Mouse (Mus musculus) brain, embryonic 18.5 days (tissue): ENCODE results near the gene Lmbrd1.
"Not testable (repeated sequence)": the region's sequence is repeated elsewhere in the genome, so short reads cannot be mapped to it uniquely, and the experiment has no call there.

Experiments
- DNase-seq: peaks from one replicate; pipeline ENCODE4 v3.0.0-alpha.2; 2012; ENCODE audit warnings: low read depth, low spot score

The Lmbrd1 gene

GRCm38 (mm10) chr1:24720209-24720608 is 41.8 kb downstream of the Lmbrd1 start:
- no peak for DNase-seq

GRCm38 (mm10) chr1:24729784-24730183 is 51.4 kb downstream of the Lmbrd1 start:
- no peak for DNase-seq

DNA sequence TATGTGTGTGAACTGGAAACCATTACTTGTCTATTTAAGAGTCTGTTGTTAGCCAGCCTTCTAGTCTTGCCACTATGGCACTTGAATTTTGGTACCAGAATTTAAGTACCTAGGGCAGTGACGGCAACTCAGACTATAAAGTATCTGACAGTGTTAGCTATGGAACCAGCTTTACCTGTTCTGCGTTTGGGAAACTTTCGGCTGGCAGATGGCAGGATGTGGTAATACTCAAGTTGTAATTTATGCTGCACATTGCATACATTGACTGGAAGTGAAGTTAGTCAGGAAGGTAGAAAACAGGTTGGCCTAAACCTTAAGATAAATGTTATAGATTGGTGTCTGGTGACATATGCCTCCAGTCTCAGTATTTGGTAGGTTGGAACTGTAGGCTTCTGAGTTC is 53.9 kb downstream of the Lmbrd1 start:
- DNase-seq = no peak

DNA sequence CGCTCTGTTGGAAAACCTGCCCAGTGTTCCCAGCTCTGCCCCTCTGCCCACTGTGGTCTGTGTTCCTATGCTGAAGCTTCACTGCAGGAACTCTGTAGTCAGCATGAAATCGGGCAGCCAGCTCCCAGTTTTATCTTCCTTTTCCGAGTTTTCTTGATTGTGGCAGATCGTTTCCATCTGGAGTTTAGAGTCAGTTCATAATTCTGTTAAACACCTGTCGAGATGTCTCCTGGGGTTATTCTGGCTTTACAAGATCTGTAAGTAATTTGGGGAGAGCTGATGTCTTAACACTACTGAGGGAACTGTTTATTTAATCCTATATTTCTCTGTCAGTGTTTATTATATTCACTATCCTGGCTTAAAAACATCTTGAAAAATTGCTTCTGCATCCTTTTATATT is 56.4 kb downstream of the Lmbrd1 start:
- no peak for DNase-seq

DNA sequence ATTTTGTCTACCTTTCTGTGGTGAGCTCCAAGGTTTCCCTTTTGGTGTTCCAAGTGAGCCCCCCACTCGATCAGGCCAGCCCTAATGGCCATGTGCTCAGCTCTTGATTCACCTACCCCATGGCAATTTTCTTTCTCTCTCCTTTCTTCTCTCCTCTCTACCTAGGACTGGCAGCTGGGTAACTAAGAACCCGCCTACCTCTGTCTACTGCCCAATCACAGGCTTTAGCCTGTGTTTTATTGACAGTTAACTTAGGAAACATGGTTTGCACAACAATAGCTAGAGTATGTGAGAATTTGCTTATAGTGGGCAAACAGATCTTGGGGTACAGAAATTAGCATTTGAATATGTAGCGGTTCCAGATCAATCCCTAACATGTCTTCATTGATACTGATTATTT is 62.5 kb downstream of the Lmbrd1 start:
- no peak for DNase-seq

- no peak for DNase-seq
Measured at GRCm38 (mm10) chr1:24741552-24741951, 63.1 kb downstream of the Lmbrd1 start.

DNA sequence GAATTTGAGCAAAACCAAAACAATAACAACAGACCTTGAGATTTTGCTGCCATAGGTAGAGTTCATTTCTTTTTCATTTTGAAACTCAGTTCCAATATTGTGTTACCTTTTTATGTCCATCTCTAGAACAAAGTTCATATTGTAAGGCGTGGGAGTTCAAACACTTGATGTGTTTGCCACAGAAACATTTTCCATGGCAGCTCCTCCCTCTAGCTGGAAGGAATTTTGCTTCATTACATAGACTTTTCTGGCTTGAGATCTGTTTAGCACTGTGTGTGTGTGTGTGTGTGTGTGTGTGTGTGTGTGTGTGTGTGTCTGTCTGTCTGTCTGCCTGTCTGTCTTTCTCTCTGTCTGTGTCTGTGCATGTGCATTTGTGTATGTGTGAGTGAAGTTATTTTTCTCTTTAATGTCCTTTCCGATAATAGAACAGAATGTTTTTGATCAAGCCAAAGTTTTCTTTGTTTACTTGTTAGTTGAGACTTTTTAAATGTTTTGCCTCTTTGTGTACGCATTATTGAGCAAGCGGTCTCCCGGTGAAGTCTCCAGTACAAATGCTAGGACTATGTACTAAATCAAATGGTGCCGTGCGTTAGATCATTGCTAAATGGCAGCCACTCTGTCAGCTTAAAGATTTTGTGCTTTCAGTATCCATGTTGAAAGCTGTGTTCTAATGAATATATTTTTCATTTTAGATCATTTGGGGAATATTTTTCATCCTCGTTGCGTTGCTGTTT is 64.9 kb downstream of the Lmbrd1 start:
- DNase-seq = no peak

- DNase-seq = no peak
Measured at GRCm38 (mm10) chr1:24752715-24753114, 74.3 kb downstream of the Lmbrd1 start.

DNA sequence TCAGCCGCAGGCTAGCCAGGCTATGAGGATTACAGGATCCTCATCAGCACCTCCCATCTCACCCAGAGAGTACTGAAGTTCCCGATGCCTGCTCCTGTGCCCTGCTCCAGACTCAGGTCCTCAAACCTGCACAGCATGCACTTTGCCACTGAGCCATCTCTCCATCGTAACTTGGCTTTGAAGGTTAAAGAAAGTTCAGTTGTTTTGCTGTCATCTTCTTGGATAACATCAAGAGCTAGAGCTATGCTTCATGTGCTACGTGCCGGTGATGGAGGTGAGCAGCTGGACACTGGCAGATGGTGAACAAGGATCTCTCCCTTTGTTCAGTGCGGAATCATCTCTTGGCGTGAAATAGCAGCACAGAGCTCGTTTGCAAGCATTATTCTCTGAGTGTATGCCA is 80.1 kb downstream of the Lmbrd1 start:
- no peak for DNase-seq

DNA sequence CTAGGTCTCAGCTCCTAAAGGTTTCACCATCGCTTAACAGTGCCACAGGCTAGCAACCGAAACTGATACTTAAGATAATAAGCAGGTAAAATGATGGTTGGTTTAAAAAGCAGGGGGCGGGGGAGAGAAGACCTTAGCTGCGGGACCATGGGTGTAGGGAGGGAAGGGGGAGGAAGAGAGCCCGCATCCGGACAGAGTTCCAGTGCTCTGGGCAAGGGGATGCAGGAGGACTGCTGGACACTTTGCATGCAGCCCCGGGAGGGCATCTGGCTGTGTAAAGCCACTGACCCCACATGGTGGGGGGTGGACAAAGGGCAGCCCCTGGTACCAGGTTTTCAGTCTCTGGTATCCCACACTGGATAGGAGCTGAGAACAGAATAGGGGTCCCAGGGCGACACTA is 88.0 kb downstream of the Lmbrd1 start:
- DNase-seq = no peak

- DNase-seq = not testable (repeated sequence)
Measured at GRCm38 (mm10) chr1:24767197-24767596, 88.8 kb downstream of the Lmbrd1 start.

- DNase-seq = no peak
Measured at GRCm38 (mm10) chr1:24773642-24774041, 95.2 kb downstream of the Lmbrd1 start.

DNA sequence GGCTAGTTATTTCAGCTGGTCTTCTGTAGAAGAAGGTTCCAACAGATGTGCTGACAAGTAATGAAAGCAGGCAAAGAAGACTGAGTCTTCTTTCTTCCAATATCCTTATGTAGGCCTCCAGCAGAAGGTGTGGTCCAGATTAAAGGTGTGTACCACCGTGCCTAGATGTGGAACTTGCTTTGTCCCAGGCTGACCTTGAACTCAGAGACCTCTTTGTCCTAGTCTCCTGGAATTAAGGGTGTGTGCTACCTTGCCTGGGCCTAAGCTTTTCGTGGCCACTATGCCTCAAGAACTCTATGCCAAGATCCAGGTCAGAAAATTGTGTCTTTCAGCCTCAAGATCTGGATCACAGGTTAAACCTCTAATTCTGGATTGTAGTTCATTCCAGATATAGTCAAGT is 98.1 kb downstream of the Lmbrd1 start:
- DNase-seq = no peak

- no peak for DNase-seq
Measured at GRCm38 (mm10) chr1:24793168-24793567, 114.7 kb downstream of the Lmbrd1 start.

DNA sequence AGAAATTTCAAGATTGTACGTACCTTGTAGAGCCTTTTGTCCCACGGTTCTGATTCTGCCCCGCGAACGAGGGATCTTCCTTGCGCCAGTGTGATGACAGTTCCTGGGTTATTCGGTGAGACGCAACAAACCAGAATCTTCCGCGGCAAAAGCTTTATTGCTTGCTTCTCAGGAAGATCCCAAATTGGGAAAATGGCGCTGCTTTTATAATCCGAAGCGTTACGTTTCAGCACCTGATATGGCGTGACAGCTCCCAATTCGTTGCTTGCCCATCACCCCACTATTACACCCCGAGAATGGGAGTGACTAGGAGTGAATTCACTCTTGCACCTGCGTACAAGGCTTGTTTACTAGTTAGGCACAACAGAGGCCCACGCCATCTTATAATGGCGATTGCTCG is 129.5 kb downstream of the Lmbrd1 start:
- DNase-seq = not testable (repeated sequence)
